Mouse (Mus musculus): ENCODE results near the gene Anxa2. TPM values are rescaled to one million over a fixed set of nuclear protein-coding genes. Genes with fewer than 3 reads are reported as not detected.

Anxa2 gene
- total RNA-seq (2021), result 100 to 1,000 TPM; 142 to 185 TPM
- long read RNA-seq, experiment 1, transcript Anxa2-201 (13 exons, 1,447 nt), result major isoform, 258 of 278 reads
- long read RNA-seq, experiment 1, partial matches to known transcripts, result 10 of 278 reads
- long read RNA-seq, experiment 1, other reads (novel, unspliced or antisense), result 9 of 278 reads
- long read RNA-seq, experiment 2, transcript Anxa2-201 (13 exons, 1,447 nt), result major isoform, 213 of 221 reads
- long read RNA-seq, experiment 2, partial matches to known transcripts, result 3 of 221 reads
- long read RNA-seq, experiment 2, other reads (novel, unspliced or antisense), result 5 of 221 reads

- DNase-seq, result peak; percentile 94
Observed at GRCm38 (mm10) chr9:69453066-69453900, at the start of gene Anxa2. TSS of gene Anxa2 (plus strand) at chr9:69453620.

GRCm38 (mm10) chr9:69404671-69405070 is 48.7 kb upstream of the Anxa2 start:
- no peak for DNase-seq

DNA sequence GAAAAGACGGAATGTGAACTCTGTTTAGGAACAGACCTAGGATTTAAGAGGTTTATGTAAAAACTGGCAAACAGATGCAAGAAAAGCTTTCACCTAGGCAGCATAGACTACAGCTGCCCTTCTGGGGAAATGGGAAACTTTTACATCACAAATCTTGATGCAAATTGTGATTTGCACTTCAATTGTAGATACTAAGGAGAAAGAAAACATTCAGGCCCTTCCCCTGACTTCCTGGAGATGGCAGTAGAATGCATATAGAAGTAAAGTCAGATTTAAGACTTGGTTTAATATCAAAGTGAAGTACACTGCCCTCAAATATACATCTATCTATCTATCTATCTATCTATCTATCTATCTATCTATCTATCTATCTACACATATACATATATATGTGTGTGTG is 33.9 kb upstream of the Anxa2 start:
- DNase-seq, result no peak

DNA sequence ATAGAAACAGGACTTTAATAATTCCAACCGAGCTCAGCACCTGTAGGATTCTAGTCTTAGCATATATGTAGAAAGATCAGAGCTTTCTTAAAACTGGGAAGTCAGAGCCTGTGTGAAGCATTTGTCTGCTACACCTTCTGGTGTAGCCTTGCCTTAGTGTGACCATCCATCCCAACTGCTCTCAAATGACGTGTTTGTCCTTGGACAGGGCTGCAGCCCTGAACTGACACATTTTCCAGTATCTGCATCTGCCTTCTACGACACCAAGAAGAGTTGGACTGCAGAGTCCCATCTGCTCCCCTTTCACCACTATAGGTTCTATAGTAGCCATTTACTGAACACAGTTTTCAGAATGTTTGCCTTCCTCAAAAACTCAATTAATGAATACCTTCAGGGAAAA is 22.9 kb upstream of the Anxa2 start:
- no peak for DNase-seq

GRCm38 (mm10) chr9:69431863-69432555 is 21.4 kb upstream of the Anxa2 start:
- DNase-seq, result no peak

- DNase-seq, result no peak
Observed at GRCm38 (mm10) chr9:69435194-69435593, 18.2 kb upstream of the Anxa2 start.

DNA sequence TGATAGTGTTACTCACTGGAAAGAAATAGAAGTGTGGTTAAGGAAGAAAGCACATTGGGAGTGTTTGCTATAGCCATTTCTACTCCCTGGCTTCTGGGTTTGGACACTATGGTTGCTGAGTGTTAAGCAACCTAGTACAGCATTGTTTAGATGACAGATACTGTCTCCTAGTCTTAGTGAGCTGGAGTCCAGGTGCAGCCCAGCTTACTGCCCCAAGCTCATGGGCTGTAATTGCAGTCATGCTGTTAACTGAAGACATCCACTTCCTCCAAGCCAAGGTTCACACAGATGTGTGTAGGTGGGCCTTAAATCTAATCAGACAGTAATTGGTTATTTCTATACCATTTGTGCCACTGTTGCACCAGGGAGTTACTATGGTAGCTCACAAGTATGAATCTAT is 17.8 kb upstream of the Anxa2 start:
- no peak for DNase-seq

DNA sequence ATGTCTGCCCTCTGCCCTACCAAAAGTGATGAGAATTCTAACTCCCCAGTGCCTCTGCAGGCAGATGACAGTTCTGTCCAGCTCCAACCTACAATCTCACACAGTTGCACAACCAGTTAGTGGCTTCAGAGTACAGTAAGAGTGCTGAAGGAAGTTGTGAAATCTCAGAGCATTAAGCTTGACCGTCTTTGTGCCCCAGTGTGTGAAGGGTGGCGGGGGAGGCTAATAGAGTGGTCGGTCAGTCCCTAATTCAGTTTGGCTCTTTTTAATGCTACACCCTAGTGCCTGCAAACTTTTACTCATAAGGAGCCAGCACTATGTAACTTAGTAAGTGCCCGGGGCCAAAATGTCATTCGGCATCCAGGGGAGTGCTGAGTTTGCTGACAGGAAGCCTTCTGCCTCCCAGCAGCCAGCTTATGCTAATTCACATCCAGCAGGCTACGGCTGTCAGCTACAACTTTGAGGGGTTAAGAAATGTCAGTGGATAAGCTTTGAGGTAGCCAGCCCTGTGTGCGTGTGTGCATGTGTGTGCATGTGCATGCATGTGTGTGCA is 13.5 kb upstream of the Anxa2 start:
- no peak for DNase-seq

- DNase-seq, result no peak
Observed at GRCm38 (mm10) chr9:69442471-69443038, 10.9 kb upstream of the Anxa2 start.

DNA sequence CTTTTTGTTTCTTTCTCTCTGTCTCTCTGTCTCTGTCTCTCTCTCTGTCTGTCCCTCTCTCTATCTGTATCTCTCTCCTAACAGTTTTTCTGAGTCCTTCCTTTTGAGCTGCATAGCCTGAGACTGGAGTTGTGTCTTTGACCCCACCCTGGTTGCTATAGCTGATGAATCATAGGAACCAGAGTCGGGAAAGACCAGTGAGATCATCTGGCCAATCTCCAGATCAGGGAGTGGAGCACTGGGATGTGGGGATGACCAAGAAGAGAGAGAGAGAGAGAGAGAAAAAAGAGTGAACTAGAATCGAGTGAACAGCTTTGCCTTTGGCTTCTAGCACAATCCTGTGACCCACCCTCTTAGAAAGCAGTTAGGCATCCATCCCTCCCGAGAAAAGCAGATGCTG is 10.2 kb upstream of the Anxa2 start:
- no peak for DNase-seq

GRCm38 (mm10) chr9:69448801-69449200 is 4.6 kb upstream of the Anxa2 start:
- DNase-seq, result no peak

DNA sequence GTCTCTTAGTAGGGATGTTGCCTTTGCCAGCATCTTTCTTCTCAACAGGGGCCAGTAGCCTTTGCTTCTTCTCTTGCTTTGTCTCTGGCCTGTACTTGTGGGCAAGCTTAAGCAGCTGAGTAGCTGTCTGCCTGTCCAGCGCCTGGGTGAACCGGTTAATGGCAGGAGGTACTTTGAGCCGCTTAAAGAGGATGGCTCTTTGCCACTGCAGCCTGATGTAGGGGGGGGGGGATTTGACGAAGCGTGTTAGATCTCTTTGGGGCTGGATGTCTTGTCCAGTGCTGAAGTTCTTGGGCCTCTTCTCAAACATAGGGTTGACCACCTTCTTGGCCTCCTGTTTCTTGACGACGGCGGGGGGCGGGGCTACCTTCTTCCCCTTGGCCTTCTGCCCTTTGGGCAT is 2.8 kb upstream of the Anxa2 start:
- DNase-seq, result no peak

GRCm38 (mm10) chr9:69451886-69452810 is 1.3 kb upstream of the Anxa2 start:
- DNase-seq, result no peak

DNA sequence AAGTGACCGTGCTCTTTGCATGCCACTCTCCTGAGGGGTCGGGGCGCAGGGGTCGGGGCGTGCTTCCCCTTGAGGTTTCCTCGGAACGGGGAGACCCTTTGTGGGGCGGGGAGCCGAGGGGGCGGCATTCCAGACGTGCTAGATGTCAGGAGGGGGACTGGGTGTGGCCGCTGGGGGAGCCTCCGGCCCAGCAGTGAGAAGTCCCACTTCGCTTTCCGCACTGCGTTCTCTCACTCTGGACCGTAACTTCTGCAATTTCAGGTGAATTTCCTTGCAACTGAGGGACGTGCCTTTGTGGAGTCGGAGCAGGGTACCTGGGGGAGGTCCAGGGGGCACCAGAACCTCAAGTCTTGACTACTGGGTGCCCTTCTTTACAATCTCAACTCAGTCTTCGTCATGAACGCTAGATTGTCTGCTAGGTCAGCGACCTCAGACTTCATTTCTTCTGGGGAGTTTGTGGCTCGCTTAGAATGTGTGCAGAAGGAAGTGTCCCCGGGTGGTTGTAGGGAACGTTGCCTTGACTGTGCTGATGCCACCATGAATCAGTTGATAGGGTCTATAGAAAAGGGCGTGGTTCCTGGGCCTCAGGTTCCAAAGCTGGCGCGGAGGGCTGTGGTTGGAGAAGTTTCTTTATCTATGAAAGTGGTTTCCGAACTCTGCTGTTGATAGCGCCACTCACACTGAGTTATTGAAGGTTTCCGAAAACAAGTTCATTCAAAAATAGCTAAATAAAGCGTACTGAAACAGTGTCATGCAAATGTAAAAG is 664 bp downstream of the Anxa2 start:
- peak; percentile 50 for DNase-seq

DNA sequence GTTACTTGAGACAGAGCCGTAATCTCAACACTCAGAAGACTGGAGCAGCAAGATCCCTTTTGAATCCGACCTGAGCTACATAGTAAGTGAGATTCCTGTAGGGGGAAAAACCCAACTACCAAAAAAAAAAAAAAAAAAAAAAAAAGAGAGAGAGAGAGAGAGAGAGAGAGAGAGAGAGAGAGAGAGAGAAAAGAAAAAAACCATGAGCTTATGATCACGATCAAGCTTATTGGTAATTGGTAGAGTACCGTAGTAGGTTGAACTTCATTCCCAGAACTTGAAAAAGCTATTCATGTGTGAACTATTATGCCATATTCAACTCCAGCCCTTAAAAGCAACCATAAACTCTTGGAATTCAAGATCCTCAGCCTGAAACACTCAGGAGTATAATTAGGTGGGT is 1.3 kb downstream of the Anxa2 start:
- DNase-seq, result no peak

GRCm38 (mm10) chr9:69455391-69455790 is 2.0 kb downstream of the Anxa2 start:
- no peak for DNase-seq

DNA sequence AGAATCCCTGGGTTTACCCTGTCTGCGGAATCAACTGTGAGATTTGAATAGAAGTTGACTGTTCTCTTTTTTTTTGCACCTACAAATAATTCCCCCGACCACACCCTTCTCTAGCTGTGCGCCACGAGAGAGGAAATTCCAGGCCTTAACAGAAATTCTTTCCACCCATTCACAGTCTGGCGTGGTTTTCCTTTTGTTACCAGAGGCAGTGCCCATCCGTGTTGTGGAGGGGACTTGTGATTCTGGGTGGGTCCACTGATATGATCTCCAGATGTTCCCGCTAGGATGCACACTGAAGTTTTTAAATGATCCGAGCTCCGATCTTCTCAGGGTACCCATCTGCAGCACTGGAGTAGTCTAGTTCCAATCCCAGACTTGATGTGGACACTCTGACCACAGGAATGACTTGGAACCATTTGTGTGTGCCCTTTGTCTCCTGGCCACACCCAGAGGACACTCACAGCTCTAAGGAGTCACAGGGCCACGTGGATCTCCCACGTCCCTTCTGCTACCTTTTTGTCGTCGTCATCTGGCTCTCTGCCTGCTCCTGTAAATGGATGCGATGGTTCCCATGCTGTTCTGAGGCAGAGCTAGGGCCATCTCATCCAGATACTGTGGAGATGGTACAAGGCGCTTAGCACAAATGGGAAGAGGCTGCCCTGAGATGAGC is 3.1 kb downstream of the Anxa2 start:
- no peak for DNase-seq

- no peak for DNase-seq
Observed at GRCm38 (mm10) chr9:69457143-69457542, 3.7 kb downstream of the Anxa2 start.

GRCm38 (mm10) chr9:69457747-69458625 is 4.6 kb downstream of the Anxa2 start:
- peak; percentile 67 for DNase-seq

Data from gastrocnemius, postnatal 10 days (tissue).